Mouse (Mus musculus): ENCODE measurements around the gene Flt1. TPM values are rescaled to one million over a fixed set of nuclear protein-coding genes. Genes with fewer than 3 reads are reported as not detected.
A peak's percentile ranks its signal among the peaks of the same experiment; 100 is the strongest.

Flt1 gene
- polyA plus RNA-seq, 1 experiment from 2014 or later, result 20.4 TPM

DNA sequence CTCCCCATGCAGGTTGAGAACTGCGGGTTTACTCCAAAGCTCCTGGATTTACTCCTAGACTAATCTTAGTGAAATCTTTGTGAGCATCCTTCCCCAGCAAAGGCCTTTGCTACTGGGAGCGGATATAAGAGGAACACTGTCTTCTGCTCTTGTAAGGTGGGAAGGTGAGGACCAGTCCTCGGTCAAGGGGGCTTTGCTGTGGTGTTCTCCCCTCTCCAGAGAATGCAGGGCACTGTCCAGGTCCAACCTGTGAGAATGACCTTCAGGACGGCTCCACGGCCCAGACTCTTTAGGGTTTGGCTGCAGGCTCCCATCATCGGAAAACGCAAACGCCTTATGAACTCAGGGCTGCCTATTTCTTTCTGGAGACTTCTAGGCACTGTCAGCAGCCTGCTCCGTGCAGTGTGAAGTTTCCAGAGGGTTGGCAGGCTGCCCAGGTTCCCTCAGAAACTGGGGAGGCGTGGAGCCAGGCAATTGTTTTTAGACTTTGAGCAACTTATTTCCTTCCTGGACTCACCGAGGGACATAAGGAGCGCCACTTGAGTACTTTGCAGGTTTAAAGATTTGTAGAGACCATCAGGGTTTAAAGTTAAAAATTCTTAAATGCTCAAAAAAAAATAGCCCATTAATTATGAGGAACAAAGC, 80.7 kb downstream of the Flt1 start:
- no peaks in the 10 kb centered on the region for H3K36me3 ChIP-seq (ENCODE audit: control insufficient read depth, insufficient read depth, low read length)
- no peak overlapping the region for H3K4me2 ChIP-seq

DNA sequence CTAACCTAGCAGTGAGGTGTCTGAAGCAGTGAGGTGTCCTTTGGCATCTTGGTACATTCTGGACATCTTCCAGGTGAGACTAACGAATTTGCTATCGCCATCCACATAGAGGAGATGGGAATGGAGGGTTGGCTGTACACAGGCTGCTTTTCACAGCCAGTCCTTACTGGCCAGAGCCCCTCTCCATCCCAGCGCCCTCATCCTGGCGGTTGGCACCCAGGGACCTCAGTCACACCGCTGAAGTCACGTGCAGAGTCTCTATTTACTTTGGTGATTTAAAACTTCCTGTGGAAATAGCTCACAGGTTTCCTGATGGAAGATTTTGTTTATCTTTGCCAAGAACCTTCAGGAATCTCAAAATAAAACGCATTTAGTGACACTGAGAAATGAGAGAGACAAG, 84.4 kb downstream of the Flt1 start:
- H3K27me3 ChIP-seq (ENCODE audit: control insufficient read depth, insufficient read depth, low read length), result no peaks in the 10 kb centered on the region
- no peak for ATAC-seq (replicated peaks; ENCODE audit: insufficient number of reproducible peaks, low FRiP score, low TSS enrichment)
- peaks cover 7% of the 10 kb centered on the region; the same call in 1 of the 2 replicates for H3K4me1 ChIP-seq (ENCODE audit: control insufficient read depth, insufficient read depth, low read length)
- 0 out of 2 replicates have a peak overlapping the region, but pooled peaks have one; percentile 10 for H3K27ac ChIP-seq (ENCODE audit: low read depth, low read length)
- no peak overlapping the region for H3K4me2 ChIP-seq
- H3K9me3 ChIP-seq (replicated peaks; ENCODE audit: control insufficient read depth, low read length), result no peaks in the 10 kb centered on the region
- H3K4me3 ChIP-seq (ENCODE audit: low read depth, low read length), result no peak overlapping the region
- WGBS (ENCODE audit: insufficient replicate concordance), result 52% methylated on average over 7 of the region's 7 CpGs
- H3K9ac ChIP-seq (ENCODE audit: low read depth, low read length), result no peak overlapping the region
- H3K36me3 ChIP-seq (ENCODE audit: control insufficient read depth, insufficient read depth, low read length), result no peaks in the 10 kb centered on the region

More for the DNA sequence above, 80.7 kb downstream of the Flt1 start:
- ATAC-seq (replicated peaks; ENCODE audit: insufficient number of reproducible peaks, low FRiP score, low TSS enrichment), result peak; percentile 73; the same call in 1 of the 2 replicates
- Histone ChIP-seq H3K9ac (ENCODE audit: low read depth, low read length) (no peak overlapping the region), H3K4me3 (ENCODE audit: low read depth, low read length) (no peak overlapping the region), H3K4me1 (ENCODE audit: control insufficient read depth, insufficient read depth, low read length) (peaks cover 7% of the 10 kb centered on the region; the same call in 1 of the 2 replicates), H3K27me3 (ENCODE audit: control insufficient read depth, insufficient read depth, low read length) (no peaks in the 10 kb centered on the region), H3K9me3 (replicated peaks; ENCODE audit: control insufficient read depth, low read length) (no peaks in the 10 kb centered on the region), H3K27ac (ENCODE audit: low read depth, low read length) (peak overlapping the region; percentile 12)
- 40% methylated on average over 12 of the region's 12 CpGs for WGBS (ENCODE audit: insufficient replicate concordance)

DNA sequence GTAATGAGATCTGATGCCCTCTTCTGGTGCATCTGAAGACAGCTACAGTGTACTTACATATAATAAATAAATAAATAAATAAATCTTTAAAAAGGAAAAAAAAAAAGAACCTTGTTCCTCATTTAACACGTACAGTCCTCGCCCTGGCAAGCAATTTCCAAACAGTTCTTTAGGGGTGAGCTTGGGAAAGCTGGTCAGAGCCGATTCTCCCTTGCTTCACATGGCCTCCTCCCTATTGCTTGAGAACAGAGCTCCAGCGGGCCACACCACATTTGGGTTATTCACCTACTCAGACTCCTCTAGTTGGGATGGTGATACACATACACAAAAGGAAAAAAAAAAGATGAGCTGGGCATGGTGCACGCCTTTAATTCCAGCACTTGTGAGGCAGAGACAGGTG, 85.9 kb downstream of the Flt1 start:
- Histone ChIP-seq H3K9ac (ENCODE audit: low read depth, low read length) (no peak overlapping the region), H3K9me3 (replicated peaks; ENCODE audit: control insufficient read depth, low read length) (no peaks in the 10 kb centered on the region), H3K4me2 (no peak overlapping the region), H3K4me3 (ENCODE audit: low read depth, low read length) (no peak overlapping the region), H3K27ac (ENCODE audit: low read depth, low read length) (no peak overlapping the region), H3K27me3 (ENCODE audit: control insufficient read depth, insufficient read depth, low read length) (no peaks in the 10 kb centered on the region), H3K4me1 (ENCODE audit: control insufficient read depth, insufficient read depth, low read length) (0 out of 2 replicates have a peak, but pooled peaks cover 2% of the 10 kb centered on the region), H3K36me3 (ENCODE audit: control insufficient read depth, insufficient read depth, low read length) (no peaks in the 10 kb centered on the region)
- no peak for ATAC-seq (replicated peaks; ENCODE audit: insufficient number of reproducible peaks, low FRiP score, low TSS enrichment)
- WGBS (ENCODE audit: insufficient replicate concordance), result 88% methylated on average over 5 of the region's 5 CpGs

DNA sequence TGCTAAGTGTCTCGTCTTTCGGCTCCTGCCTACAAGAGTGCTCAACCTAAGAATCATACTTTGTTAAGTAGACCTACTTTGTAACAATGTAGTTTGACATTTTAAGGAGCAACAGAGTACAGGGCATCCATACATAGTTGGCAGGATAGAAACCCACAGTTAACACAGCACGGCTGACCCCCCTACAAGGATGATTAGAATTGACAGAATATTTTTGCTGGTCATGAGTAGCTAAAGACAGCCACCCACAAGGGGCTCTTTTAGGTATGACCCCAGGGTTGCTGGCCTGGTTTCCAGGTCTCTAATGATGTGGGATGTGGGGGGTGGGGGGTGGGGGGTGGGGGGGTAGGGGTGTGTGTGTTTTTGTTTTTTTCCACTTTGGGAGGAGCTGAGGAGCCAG, 89.1 kb downstream of the Flt1 start:
- 83% methylated on average over 3 of the region's 3 CpGs for WGBS (ENCODE audit: insufficient replicate concordance)
- Histone ChIP-seq H3K9me3 (replicated peaks; ENCODE audit: control insufficient read depth, low read length) (no peaks in the 10 kb centered on the region), H3K4me3 (ENCODE audit: low read depth, low read length) (no peak overlapping the region), H3K27me3 (ENCODE audit: control insufficient read depth, insufficient read depth, low read length) (no peaks in the 10 kb centered on the region), H3K4me1 (ENCODE audit: control insufficient read depth, insufficient read depth, low read length) (no peaks in the 10 kb centered on the region; the same call in 1 of the 2 replicates), H3K9ac (ENCODE audit: low read depth, low read length) (no peak overlapping the region), H3K36me3 (ENCODE audit: control insufficient read depth, insufficient read depth, low read length) (no peaks in the 10 kb centered on the region), H3K27ac (ENCODE audit: low read depth, low read length) (no peak overlapping the region), H3K4me2 (no peak overlapping the region)
- ATAC-seq (replicated peaks; ENCODE audit: insufficient number of reproducible peaks, low FRiP score, low TSS enrichment), result no peak

DNA sequence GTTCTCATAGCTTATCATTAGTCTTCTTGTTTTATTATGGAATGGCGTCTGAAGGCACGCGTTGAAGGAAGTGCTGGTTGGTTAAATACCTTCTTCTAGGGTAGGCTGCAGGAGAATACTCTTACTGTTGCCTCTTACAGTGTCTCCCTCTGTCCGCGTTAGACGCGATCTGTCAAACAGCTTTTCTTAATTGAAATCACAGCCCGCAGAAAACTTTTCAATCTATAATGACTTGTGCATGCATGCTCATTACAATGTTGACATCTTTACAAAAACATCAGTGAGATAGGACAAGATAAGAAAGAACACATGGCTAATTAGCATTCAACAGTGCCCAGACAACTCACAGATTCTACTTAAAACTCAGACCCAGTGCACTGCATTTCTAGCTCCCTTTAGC, 89.9 kb downstream of the Flt1 start:
- no peak for ATAC-seq (replicated peaks; ENCODE audit: insufficient number of reproducible peaks, low FRiP score, low TSS enrichment)
- 76% methylated on average over 8 of the region's 8 CpGs for WGBS (ENCODE audit: insufficient replicate concordance)
- no peaks in the 10 kb centered on the region for H3K27me3 ChIP-seq (ENCODE audit: control insufficient read depth, insufficient read depth, low read length)

DNA sequence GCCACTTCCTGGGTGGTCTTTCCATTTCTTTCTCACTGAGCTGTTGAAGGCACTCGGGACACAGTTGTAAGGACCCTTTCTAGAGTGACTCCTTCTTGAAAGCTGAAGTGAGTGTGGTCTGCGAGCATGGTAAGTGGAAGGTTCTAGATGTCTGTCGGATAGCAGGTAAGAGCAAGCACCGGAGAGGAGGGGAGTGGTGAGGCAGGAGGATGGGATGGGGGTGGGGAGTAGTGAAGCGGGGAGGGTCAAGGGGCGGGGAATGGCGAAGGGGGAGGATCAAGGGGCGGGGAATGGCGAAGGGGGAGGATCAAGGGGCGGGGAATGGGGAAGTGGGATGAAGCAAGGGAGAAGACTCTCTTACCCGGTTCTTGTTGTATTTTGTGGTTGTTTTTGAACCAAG, 91.8 kb downstream of the Flt1 start:
- H3K27ac ChIP-seq (ENCODE audit: low read depth, low read length), result no peak overlapping the region
- ATAC-seq (replicated peaks; ENCODE audit: insufficient number of reproducible peaks, low FRiP score, low TSS enrichment), result no peak
- 53% methylated on average over 9 of the region's 11 CpGs for WGBS (ENCODE audit: insufficient replicate concordance)
- no peaks in the 10 kb centered on the region for H3K27me3 ChIP-seq (ENCODE audit: control insufficient read depth, insufficient read depth, low read length)
- no peak overlapping the region for H3K9ac ChIP-seq (ENCODE audit: low read depth, low read length)
- H3K36me3 ChIP-seq (ENCODE audit: control insufficient read depth, insufficient read depth, low read length), result no peaks in the 10 kb centered on the region
- no peak overlapping the region; the same call in 1 of the 2 replicates for H3K4me2 ChIP-seq
- no peak overlapping the region for H3K4me3 ChIP-seq (ENCODE audit: low read depth, low read length)
- H3K9me3 ChIP-seq (replicated peaks; ENCODE audit: control insufficient read depth, low read length), result no peaks in the 10 kb centered on the region
- no peaks in the 10 kb centered on the region; the same call in none of the 2 replicates for H3K4me1 ChIP-seq (ENCODE audit: control insufficient read depth, insufficient read depth, low read length)

More for the DNA sequence above, 89.9 kb downstream of the Flt1 start:
- H3K36me3 ChIP-seq (ENCODE audit: control insufficient read depth, insufficient read depth, low read length), result no peaks in the 10 kb centered on the region
- no peaks in the 10 kb centered on the region for H3K9me3 ChIP-seq (replicated peaks; ENCODE audit: control insufficient read depth, low read length)
- no peak overlapping the region for H3K27ac ChIP-seq (ENCODE audit: low read depth, low read length)
- no peak overlapping the region for H3K4me3 ChIP-seq (ENCODE audit: low read depth, low read length)
- no peak overlapping the region for H3K4me2 ChIP-seq
- H3K9ac ChIP-seq (ENCODE audit: low read depth, low read length), result no peak overlapping the region
- no peaks in the 10 kb centered on the region; the same call in 1 of the 2 replicates for H3K4me1 ChIP-seq (ENCODE audit: control insufficient read depth, insufficient read depth, low read length)

DNA sequence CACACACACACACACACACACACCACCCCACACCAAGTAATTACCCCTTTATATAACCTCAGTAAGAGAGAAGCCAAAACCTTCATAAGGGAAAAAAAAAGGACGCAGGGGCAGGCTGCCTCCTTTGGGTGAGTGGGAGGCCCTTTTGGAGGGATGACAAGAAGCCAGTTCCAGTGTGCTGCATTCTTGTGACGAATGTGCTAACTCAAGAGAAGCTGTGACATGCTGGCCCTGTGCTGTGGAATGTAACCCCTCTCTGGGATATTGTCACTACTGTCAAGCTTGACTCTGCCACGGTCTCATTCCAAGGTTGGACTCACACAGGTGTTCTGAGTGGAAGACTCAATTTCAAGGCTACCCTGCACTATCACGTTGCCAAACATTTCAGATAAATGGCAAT, 93.1 kb downstream of the Flt1 start:
- H3K4me1 ChIP-seq (ENCODE audit: control insufficient read depth, insufficient read depth, low read length), result no peaks in the 10 kb centered on the region; the same call in none of the 2 replicates
- no peak overlapping the region for H3K9ac ChIP-seq (ENCODE audit: low read depth, low read length)
- H3K27ac ChIP-seq (ENCODE audit: low read depth, low read length), result no peak overlapping the region
- no peak for ATAC-seq (replicated peaks; ENCODE audit: insufficient number of reproducible peaks, low FRiP score, low TSS enrichment)
- H3K9me3 ChIP-seq (replicated peaks; ENCODE audit: control insufficient read depth, low read length), result no peaks in the 10 kb centered on the region
- no peaks in the 10 kb centered on the region for H3K36me3 ChIP-seq (ENCODE audit: control insufficient read depth, insufficient read depth, low read length)
- 61% methylated on average over 4 of the region's 4 CpGs for WGBS (ENCODE audit: insufficient replicate concordance)
- H3K27me3 ChIP-seq (ENCODE audit: control insufficient read depth, insufficient read depth, low read length), result no peaks in the 10 kb centered on the region
- no peak overlapping the region for H3K4me3 ChIP-seq (ENCODE audit: low read depth, low read length)
- no peak overlapping the region for H3K4me2 ChIP-seq

DNA sequence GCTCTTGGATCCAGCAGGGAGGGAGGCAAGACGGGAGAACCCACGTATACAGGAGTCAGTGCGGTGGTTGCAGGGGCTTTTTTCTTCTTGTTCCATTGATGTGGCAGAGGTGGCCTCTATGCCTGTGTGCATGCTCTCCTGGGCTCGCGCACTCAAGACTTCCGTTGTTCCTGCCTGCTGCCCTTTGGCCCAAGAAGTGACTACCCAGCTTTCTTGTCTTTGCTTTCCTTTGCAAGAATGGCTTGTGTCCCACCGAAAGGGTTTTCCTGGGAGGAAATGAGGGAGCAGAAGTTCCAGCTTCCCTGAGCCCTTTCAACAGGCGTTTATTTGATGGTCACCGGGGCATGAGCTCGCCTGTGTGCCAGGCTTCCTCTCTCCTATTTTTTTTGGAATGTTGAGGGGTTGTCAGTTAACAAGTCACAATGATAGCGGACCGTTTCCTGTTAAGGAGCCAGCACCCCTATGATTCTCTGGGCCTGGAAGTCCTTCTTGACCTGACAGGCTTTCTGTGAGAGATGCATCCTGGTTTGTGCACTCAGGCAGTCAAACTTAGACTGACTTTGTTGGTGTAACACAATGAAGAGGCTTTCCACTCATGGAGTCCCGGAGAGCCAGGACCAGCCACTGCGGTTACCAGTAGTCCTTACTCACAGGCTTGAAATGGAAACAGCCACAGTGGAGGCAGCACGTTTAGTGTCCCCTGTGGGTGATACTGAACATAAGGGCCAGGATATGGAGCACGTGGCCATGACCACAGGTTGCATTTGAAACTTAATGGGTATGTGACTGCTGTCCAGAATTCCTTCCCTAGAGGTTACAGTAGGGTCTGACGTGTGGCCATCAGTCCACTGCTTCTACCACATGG, 95.2 kb downstream of the Flt1 start:
- H3K27me3 ChIP-seq (ENCODE audit: control insufficient read depth, insufficient read depth, low read length), result no peaks in the 10 kb centered on the region
- no peaks in the 10 kb centered on the region; the same call in none of the 2 replicates for H3K4me1 ChIP-seq (ENCODE audit: control insufficient read depth, insufficient read depth, low read length)
- H3K36me3 ChIP-seq (ENCODE audit: control insufficient read depth, insufficient read depth, low read length), result no peaks in the 10 kb centered on the region
- no peak overlapping the region for H3K9ac ChIP-seq (ENCODE audit: low read depth, low read length)
- ATAC-seq (replicated peaks; ENCODE audit: insufficient number of reproducible peaks, low FRiP score, low TSS enrichment), result no peak
- H3K27ac ChIP-seq (ENCODE audit: low read depth, low read length), result peak overlapping the region; percentile 4
- no peak overlapping the region for H3K4me2 ChIP-seq
- no peak overlapping the region for H3K4me3 ChIP-seq (ENCODE audit: low read depth, low read length)
- WGBS (ENCODE audit: insufficient replicate concordance), result 68% methylated on average over 17 of the region's 17 CpGs
- no peaks in the 10 kb centered on the region; the same call in 1 of the 2 replicates for H3K9me3 ChIP-seq (replicated peaks; ENCODE audit: control insufficient read depth, low read length)

Data from heart, embryonic 11.5 days (tissue).